Mouse (Mus musculus): Measurements from ENCODE around the gene Acsf3.

DNA sequence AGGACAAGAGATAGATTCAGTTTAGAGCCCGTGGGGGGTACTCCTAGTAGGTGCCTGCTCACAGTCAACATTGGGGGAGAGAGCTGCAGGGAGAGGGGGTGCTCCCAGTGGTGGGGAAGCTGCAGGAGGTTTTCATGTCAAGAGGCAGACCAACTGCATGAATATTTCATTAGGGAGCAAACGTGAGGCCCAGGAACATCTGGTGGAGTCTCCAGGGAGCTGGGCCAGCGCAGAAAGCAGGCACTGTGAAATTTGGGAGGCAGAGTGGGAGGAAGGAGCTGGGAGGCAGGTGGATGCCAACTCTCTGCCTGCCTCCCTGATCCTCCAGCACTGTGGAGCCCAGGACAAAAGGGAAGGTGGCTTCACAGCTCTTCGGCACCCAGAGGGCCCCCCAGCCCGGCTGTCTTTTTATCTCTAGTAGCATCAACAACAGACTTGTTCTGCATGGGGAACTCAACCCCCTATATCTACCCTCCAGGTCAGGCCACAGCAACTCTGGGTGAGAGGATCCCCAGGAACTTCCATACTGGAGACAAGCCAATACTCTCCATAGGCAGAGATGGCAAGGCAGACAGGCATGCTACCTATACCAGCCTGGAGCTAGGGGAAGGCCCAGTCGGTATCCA, 25.8 kb upstream of the Acsf3 start:
- TF ChIP-seq EP300 (IDR thresholded peaks at IDR 0.05; ENCODE audit: low read depth in 1 of 2, low read length in 2 of 2) (peak; percentile 14 to 40; a peak in 2 of 4 replicates), CTCF (IDR thresholded peaks at IDR 0.05 in 2 of 3, conservative IDR thresholded peaks at IDR 0.05 in 1 of 3; ENCODE audit: control insufficient read depth in 1 of 3, insufficient read depth in 1 of 3, low read depth in 2 of 3, low read length in 3 of 3, poor library complexity in 1 of 3, severe bottlenecking in 1 of 3) (no peak), SMC3 (IDR thresholded peaks at IDR 0.05; ENCODE audit: low read depth, low read length) (no peak), NRF1 (IDR thresholded peaks at IDR 0.05; ENCODE audit: insufficient read depth, low read depth, low read length, poor library complexity, severe bottlenecking) (no peak), ZC3H11A (IDR thresholded peaks at IDR 0.05; ENCODE audit: low read depth, low read length) (no peak), MXI1 (IDR thresholded peaks at IDR 0.05; ENCODE audit: low read depth, low read length) (no peak), USF1 (IDR thresholded peaks at IDR 0.05; ENCODE audit: low read depth, low read length) (no peak), GATA1 (IDR thresholded peaks at IDR 0.05; ENCODE audit: low read depth, low read length) (peak; percentile 56; the same call in 1 of the 2 replicates), POLR2AphosphoS2 (IDR thresholded peaks at IDR 0.05; ENCODE audit: low read length) (no peak), SIN3A (IDR thresholded peaks at IDR 0.05; ENCODE audit: low read length) (0 out of 2 replicates have a peak, but pooled peaks have one; percentile 36)

Data from MEL (cell line).